Mouse (Mus musculus) C2C12 (cell line): ENCODE results near the gene Zfp846.

Experiments used
- CTCF ChIP-seq: IDR thresholded peaks from one replicate; pipeline ENCODE4 v1.5.1; 2011; ENCODE audit not compliant: control insufficient read depth, insufficient read depth, insufficient read length
- MAX ChIP-seq: IDR thresholded peaks from one replicate; pipeline ENCODE4 v1.6.1; 2011; ENCODE audit warnings: mild to moderate bottlenecking, control low read depth

GRCm38 (mm10) chr9:20611976-20612375 lies 30.9 kb downstream of the Zfp846 start:
- TF ChIP-seq CTCF, result no peak
- no peak for TF ChIP-seq MAX
